Mouse (Mus musculus) olfactory bulb, adult 2 months (tissue): Measurements from ENCODE around the gene Brinp1.

Source experiments
- CTCF ChIP-seq: fragments of 200-500 bp; IDR thresholded peaks from 2 replicates; pipeline ENCODE4 v1.5.1; 2012; ENCODE audit warnings: low read depth, mild to moderate bottlenecking, low read length, moderate library complexity; ENCODE audit not compliant: insufficient read depth
- POLR2A ChIP-seq: fragments of 200-500 bp; IDR thresholded peaks from 2 replicates; pipeline ENCODE4 v1.6.1; 2012; ENCODE audit warnings: mild to moderate bottlenecking, low read depth, low read length, moderate library complexity; ENCODE audit not compliant: insufficient read depth

- TF ChIP-seq POLR2A = no peak
- TF ChIP-seq CTCF = no peak
Measured at GRCm38 (mm10) chr4:68801923-68802855, 152.0 kb downstream of the Brinp1 start.
